Mouse (Mus musculus): Measurements from ENCODE around the gene Crmp1. TPM values are rescaled to one million over a fixed set of nuclear protein-coding genes. Genes with fewer than 3 reads are reported as not detected.

The Crmp1 gene
- polyA plus RNA-seq, 1 experiment from 2014 or later = 6.8 TPM

- DNase-seq (ENCODE audit: low spot score) (no peak), ATAC-seq (ENCODE audit: low FRiP score, low TSS enrichment) (no peak)
- Histone ChIP-seq H3K36me3 (ENCODE audit: control insufficient read depth, insufficient read depth, low read length) (no peaks in the 10 kb centered on the region), H3K4me3 (ENCODE audit: low read depth, low read length) (peak overlapping the region; percentile 26), H3K27me3 (ENCODE audit: control insufficient read depth, insufficient read depth, low read length) (peaks cover 31% of the 10 kb centered on the region), H3K9me3 (ENCODE audit: control insufficient read depth, low read length) (no peaks in the 10 kb centered on the region), H3K4me2 (replicated peaks; ENCODE audit: low read depth) (peak overlapping the region; percentile 50), H3K9ac (ENCODE audit: low read length) (no peak overlapping the region), H3K4me1 (replicated peaks; ENCODE audit: control insufficient read depth, insufficient read depth) (no peaks in the 10 kb centered on the region), H3K27ac (replicated peaks) (no peak overlapping the region)
- WGBS = 11% methylated on average over 43 of the region's 44 CpGs
- TF ChIP-seq EP300 (optimal IDR thresholded peaks at IDR 0.05) = no peak
Measured at GRCm38 (mm10) chr5:37242360-37243168, 824 bp downstream of the Crmp1 start.

DNA sequence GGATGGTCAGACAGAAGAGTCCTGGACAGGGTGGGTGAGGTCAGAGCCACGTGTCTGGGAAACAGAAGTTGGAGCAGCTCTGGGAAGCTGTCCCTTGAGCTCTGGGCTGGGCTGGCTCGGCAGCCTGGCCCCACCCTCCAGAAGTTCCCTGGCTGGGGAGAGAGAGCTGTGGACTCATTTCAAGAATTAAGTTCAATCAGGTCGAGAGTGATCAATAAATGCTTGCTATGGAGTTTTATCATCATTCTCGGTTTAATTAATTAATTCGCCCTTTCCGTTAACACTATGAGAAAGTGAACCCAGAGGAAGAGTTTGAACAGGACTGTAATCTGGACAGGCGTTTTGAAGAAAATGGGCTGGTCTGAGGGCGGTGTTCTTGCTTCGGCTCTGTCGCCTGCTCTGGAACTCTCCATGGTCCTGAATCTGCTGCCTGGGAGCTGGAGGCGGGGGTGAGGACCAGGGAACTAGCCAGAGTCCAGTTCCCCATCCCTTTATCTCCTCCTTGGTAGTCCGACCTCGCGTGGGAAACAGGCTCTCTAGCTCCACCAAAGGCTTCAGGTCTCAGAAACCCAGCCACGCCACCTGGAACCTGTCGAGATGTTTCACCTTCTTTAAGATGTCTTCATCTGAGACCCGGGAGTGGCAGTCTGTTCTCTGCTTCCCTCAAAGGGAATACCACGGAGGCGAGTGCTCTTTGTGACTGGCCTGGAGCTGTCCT, 1.6 kb downstream of the Crmp1 start:
- Histone ChIP-seq H3K4me1 (replicated peaks; ENCODE audit: control insufficient read depth, insufficient read depth) (no peaks in the 10 kb centered on the region), H3K4me2 (replicated peaks; ENCODE audit: low read depth) (no peak overlapping the region), H3K36me3 (ENCODE audit: control insufficient read depth, insufficient read depth, low read length) (no peaks in the 10 kb centered on the region), H3K9ac (ENCODE audit: low read length) (no peak overlapping the region), H3K27ac (replicated peaks) (no peak overlapping the region), H3K4me3 (ENCODE audit: low read depth, low read length) (no peak overlapping the region), H3K9me3 (ENCODE audit: control insufficient read depth, low read length) (no peaks in the 10 kb centered on the region), H3K27me3 (ENCODE audit: control insufficient read depth, insufficient read depth, low read length) (peaks cover 31% of the 10 kb centered on the region)
- 3% methylated on average over 19 of the region's 19 CpGs for WGBS
- ATAC-seq (ENCODE audit: low FRiP score, low TSS enrichment) = no peak
- DNase-seq (ENCODE audit: low spot score) = peak; percentile 74
- TF ChIP-seq CTCF (IDR thresholded peaks at IDR 0.05; ENCODE audit: low read depth) = no peak
- TF ChIP-seq EP300 (optimal IDR thresholded peaks at IDR 0.05) = no peak

GRCm38 (mm10) chr5:37244161-37244560, 2.4 kb downstream of the Crmp1 start:
- H3K9ac ChIP-seq (ENCODE audit: low read length) = no peak overlapping the region
- ATAC-seq (ENCODE audit: low FRiP score, low TSS enrichment) (no peak), DNase-seq (ENCODE audit: low spot score) (no peak)
- WGBS = 10% methylated on average over 13 of the region's 13 CpGs
- H3K36me3 ChIP-seq (ENCODE audit: control insufficient read depth, insufficient read depth, low read length) = no peaks in the 10 kb centered on the region
- peaks cover 31% of the 10 kb centered on the region for H3K27me3 ChIP-seq (ENCODE audit: control insufficient read depth, insufficient read depth, low read length)
- H3K4me2 ChIP-seq (replicated peaks; ENCODE audit: low read depth) = no peak overlapping the region
- no peak overlapping the region for H3K27ac ChIP-seq (replicated peaks)
- H3K4me3 ChIP-seq (ENCODE audit: low read depth, low read length) = no peak overlapping the region
- H3K9me3 ChIP-seq (ENCODE audit: control insufficient read depth, low read length) = no peaks in the 10 kb centered on the region
- TF ChIP-seq EP300 (optimal IDR thresholded peaks at IDR 0.05) (no peak), CTCF (IDR thresholded peaks at IDR 0.05; ENCODE audit: low read depth) (no peak)
- H3K4me1 ChIP-seq (replicated peaks; ENCODE audit: control insufficient read depth, insufficient read depth) = no peaks in the 10 kb centered on the region

DNA sequence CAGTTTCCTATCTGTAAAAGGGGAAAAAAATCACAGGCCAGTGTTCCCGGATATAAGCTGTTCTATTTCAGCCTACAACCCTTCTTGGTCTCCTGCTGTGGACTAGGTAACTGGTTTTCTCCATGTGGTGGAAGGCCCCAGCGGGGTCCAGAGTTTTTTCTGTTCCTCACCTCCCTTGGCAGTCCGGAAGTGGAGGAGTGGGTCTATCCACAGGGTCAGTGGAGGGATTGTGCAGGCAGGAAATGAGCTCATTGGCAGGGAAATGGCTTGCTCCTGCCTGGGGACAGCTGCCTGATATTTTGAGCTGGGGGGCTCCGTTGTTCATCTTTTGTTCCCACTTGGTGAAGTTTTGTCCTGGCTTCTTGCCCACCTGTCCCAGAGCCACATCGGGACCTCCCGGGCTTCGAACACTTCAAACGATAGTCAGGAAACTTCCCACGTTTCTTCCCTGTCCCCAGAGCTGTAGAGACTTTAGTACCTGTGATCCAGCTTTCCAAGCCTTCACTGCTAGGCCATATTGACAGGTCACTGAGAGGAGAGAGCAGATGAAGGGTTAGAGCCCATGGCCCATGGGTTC, 3.0 kb downstream of the Crmp1 start:
- H3K27ac ChIP-seq (replicated peaks) = no peak overlapping the region
- H3K9me3 ChIP-seq (ENCODE audit: control insufficient read depth, low read length) = no peaks in the 10 kb centered on the region
- H3K36me3 ChIP-seq (ENCODE audit: control insufficient read depth, insufficient read depth, low read length) = no peaks in the 10 kb centered on the region
- WGBS = 35% methylated on average over 9 of the region's 9 CpGs
- H3K4me3 ChIP-seq (ENCODE audit: low read depth, low read length) = no peak overlapping the region
- peaks cover 31% of the 10 kb centered on the region for H3K27me3 ChIP-seq (ENCODE audit: control insufficient read depth, insufficient read depth, low read length)
- H3K4me2 ChIP-seq (replicated peaks; ENCODE audit: low read depth) = no peak overlapping the region
- H3K9ac ChIP-seq (ENCODE audit: low read length) = no peak overlapping the region
- TF ChIP-seq EP300 (optimal IDR thresholded peaks at IDR 0.05) (no peak), CTCF (IDR thresholded peaks at IDR 0.05; ENCODE audit: low read depth) (no peak)
- H3K4me1 ChIP-seq (replicated peaks; ENCODE audit: control insufficient read depth, insufficient read depth) = no peaks in the 10 kb centered on the region
- no peak for ATAC-seq (ENCODE audit: low FRiP score, low TSS enrichment)
- DNase-seq (ENCODE audit: low spot score) = no peak

- no peak overlapping the region for H3K9ac ChIP-seq (ENCODE audit: low read length)
- H3K27me3 ChIP-seq (ENCODE audit: control insufficient read depth, insufficient read depth, low read length) = peaks cover 31% of the 10 kb centered on the region
- H3K4me2 ChIP-seq (replicated peaks; ENCODE audit: low read depth) = peak overlapping the region; percentile 62
- H3K4me1 ChIP-seq (replicated peaks; ENCODE audit: control insufficient read depth, insufficient read depth) = no peaks in the 10 kb centered on the region
- DNase-seq (ENCODE audit: low spot score) = peak; percentile 39
- no peaks in the 10 kb centered on the region for H3K36me3 ChIP-seq (ENCODE audit: control insufficient read depth, insufficient read depth, low read length)
- no peaks in the 10 kb centered on the region for H3K9me3 ChIP-seq (ENCODE audit: control insufficient read depth, low read length)
- H3K27ac ChIP-seq (replicated peaks) = no peak overlapping the region
- ATAC-seq (ENCODE audit: low FRiP score, low TSS enrichment) = no peak
- H3K4me3 ChIP-seq (ENCODE audit: low read depth, low read length) = peak overlapping the region; percentile 39
- peak; percentile 47; the same call in 1 of the 2 replicates for TF ChIP-seq CTCF (IDR thresholded peaks at IDR 0.05; ENCODE audit: low read depth)
- TF ChIP-seq EP300 (optimal IDR thresholded peaks at IDR 0.05) = no peak
- WGBS = under 1% methylated on average over 35 of the region's 42 CpGs
Measured at GRCm38 (mm10) chr5:37245651-37246050, 3.9 kb downstream of the Crmp1 start.
